Mouse (Mus musculus) cerebellum, adult 2 months (tissue): ENCODE measurements around the gene Cdca4.

ENCODE experiments used
- CTCF ChIP-seq: fragments of 200-500 bp; IDR thresholded peaks from 2 replicates; pipeline ENCODE4 v1.5.1; 2011; ENCODE audit warnings: low read depth, mild to moderate bottlenecking, control low read depth, low read length, moderate library complexity, borderline replicate concordance; ENCODE audit not compliant: insufficient read depth
- POLR2A ChIP-seq: fragments of 200-500 bp; IDR thresholded peaks from 2 replicates; pipeline ENCODE4 v1.6.1; 2011; ENCODE audit warnings: low read length, control low read depth, borderline replicate concordance; ENCODE audit not compliant: insufficient read depth

- TF ChIP-seq POLR2A (no peak), CTCF (peak; percentile 77)
Measured at GRCm38 (mm10) chr12:112816294-112816693, 12.9 kb downstream of the Cdca4 start.
